Comparison of ENCODE assay signal across 8 mouse cellular contexts in genomic region chr10:93161511-93162275, GRCm38 (mm10). TPM values are rescaled to one million over a fixed set of nuclear protein-coding genes. Genes with fewer than 3 reads are reported as not detected.
DNase-seq lines count a peak whose midpoint lies in the region; ATAC-seq and TF ChIP-seq lines count a peak whose summit lies in the region.

No protein-coding gene starts in this region.

- H3K9me3 ChIP-seq in forebrain, postnatal 0 days (ENCODE audit: low read length), result no peaks in the 10 kb centered on the region
- H3K9me3 ChIP-seq in hindbrain, embryonic 14.5 days (ENCODE audit: control insufficient read depth, low read length), result no peaks in the 10 kb centered on the region
- no peaks in the 10 kb centered on the region for H3K9me3 ChIP-seq in stomach, embryonic 14.5 days (ENCODE audit: control insufficient read depth, low read depth, low read length)

- peak; percentile 39 for ATAC-seq in forebrain, postnatal 0 days
- ATAC-seq in hindbrain, embryonic 14.5 days (ENCODE audit: low FRiP score), result peak; percentile 29; the same call in 1 of the 2 replicates
- ATAC-seq in megakaryocyte progenitor cell, adult 5-6 weeks (replicated peaks; ENCODE audit: poor library complexity), result peak; percentile 30
- ATAC-seq in stomach, embryonic 14.5 days (ENCODE audit: insufficient number of reproducible peaks, insufficient read depth, low FRiP score, low read depth), result peak; percentile 21; the same call in 1 of the 2 replicates

- peak overlapping the region; percentile 97 for H3K9ac ChIP-seq in forebrain, postnatal 0 days
- H3K9ac ChIP-seq in hindbrain, embryonic 14.5 days, result peak overlapping the region; percentile 98
- peak overlapping the region; percentile 98 for H3K9ac ChIP-seq in stomach, embryonic 14.5 days (replicated peaks; ENCODE audit: low read depth, low read length)

- peak overlapping the region; percentile 53 for H3K4me2 ChIP-seq in forebrain, postnatal 0 days (ENCODE audit: low read depth)
- H3K4me2 ChIP-seq in hindbrain, embryonic 14.5 days (replicated peaks), result peak overlapping the region; percentile 76
- H3K4me2 ChIP-seq in stomach, embryonic 14.5 days (replicated peaks; ENCODE audit: low read depth, low read length), result peak overlapping the region; percentile 83

- no peak for TF ChIP-seq CTCF in cerebellum, adult 2 months (IDR thresholded peaks at IDR 0.05; ENCODE audit: borderline replicate concordance, insufficient read depth, low read depth, low read length)
- no peak for TF ChIP-seq CTCF in forebrain, postnatal 0 days (IDR thresholded peaks at IDR 0.05; ENCODE audit: low read depth)

- WGBS in cerebellum, adult 2 months, result under 1% methylated on average over 33 of the region's 33 CpGs
- WGBS in forebrain, postnatal 0 days, result 1% methylated on average over 27 of the region's 33 CpGs
- WGBS in hindbrain, embryonic 14.5 days, result under 1% methylated on average over 30 of the region's 33 CpGs
- 1% methylated on average over 24 of the region's 33 CpGs for WGBS in stomach, embryonic 14.5 days

- peak; percentile 46 to 80 for DNase-seq in spleen, postnatal 10 days (ENCODE audit: low spot score in 2 of 2)
- no peak for DNase-seq in spleen, adult 12 weeks (ENCODE audit: low spot score)
- DNase-seq in cerebellum, adult 2 months, result peak; percentile 68 to 72
- DNase-seq in forebrain, postnatal 0 days, result peak; percentile 70
- peak; percentile 49 for DNase-seq in hindbrain, embryonic 14.5 days (ENCODE audit: low spot score)
- peak; percentile 52 to 57 for DNase-seq in left cerebral cortex, postnatal 14 days (ENCODE audit: low spot score in 2 of 2)

- H3K4me3 ChIP-seq in cerebellum, adult 2 months (replicated peaks; ENCODE audit: insufficient read depth, low read depth, low read length), result peak overlapping the region; percentile 78
- peak overlapping the region; percentile 97 for H3K4me3 ChIP-seq in forebrain, postnatal 0 days (ENCODE audit: low read depth, low read length)
- H3K4me3 ChIP-seq in hindbrain, embryonic 14.5 days (replicated peaks; ENCODE audit: low read length), result peak overlapping the region; percentile 93
- H3K4me3 ChIP-seq in stomach, embryonic 14.5 days (ENCODE audit: low read depth, low read length), result peak overlapping the region; percentile 98

- H3K36me3 ChIP-seq in forebrain, postnatal 0 days (ENCODE audit: insufficient read depth), result no peaks in the 10 kb centered on the region
- no peaks in the 10 kb centered on the region for H3K36me3 ChIP-seq in hindbrain, embryonic 14.5 days (replicated peaks; ENCODE audit: control insufficient read depth, insufficient read depth)
- no peaks in the 10 kb centered on the region for H3K36me3 ChIP-seq in stomach, embryonic 14.5 days (ENCODE audit: control insufficient read depth, insufficient read depth, low read length)

- no peaks in the 10 kb centered on the region for H3K27me3 ChIP-seq in cerebellum, adult 2 months (ENCODE audit: control insufficient read depth, insufficient read depth, low read length)
- H3K27me3 ChIP-seq in forebrain, postnatal 0 days (ENCODE audit: insufficient read depth, low read length), result no peaks in the 10 kb centered on the region
- no peaks in the 10 kb centered on the region for H3K27me3 ChIP-seq in hindbrain, embryonic 14.5 days (ENCODE audit: control insufficient read depth, insufficient read depth, low read length)
- H3K27me3 ChIP-seq in stomach, embryonic 14.5 days (ENCODE audit: control insufficient read depth, insufficient read depth, low read length), result no peaks in the 10 kb centered on the region

- TF ChIP-seq POLR2A in cerebellum, adult 2 months (IDR thresholded peaks at IDR 0.05; ENCODE audit: borderline replicate concordance, insufficient read depth, low read length), result no peak

- peaks cover 6% of the 10 kb centered on the region for H3K4me1 ChIP-seq in cerebellum, adult 2 months (ENCODE audit: control insufficient read depth, insufficient read depth, low read length)
- peaks cover 27% of the 10 kb centered on the region for H3K4me1 ChIP-seq in forebrain, postnatal 0 days (ENCODE audit: insufficient read depth)
- peaks cover 31% of the 10 kb centered on the region for H3K4me1 ChIP-seq in hindbrain, embryonic 14.5 days (replicated peaks; ENCODE audit: control insufficient read depth, insufficient read depth, low read length)
- H3K4me1 ChIP-seq in stomach, embryonic 14.5 days (ENCODE audit: control insufficient read depth, insufficient read depth, low read length), result peaks cover 19% of the 10 kb centered on the region

- H3K27ac ChIP-seq in cerebellum, adult 2 months (ENCODE audit: insufficient read depth, low read length), result peak overlapping the region; percentile 80
- H3K27ac ChIP-seq in forebrain, postnatal 0 days (ENCODE audit: low read depth, low read length), result peak overlapping the region; percentile 99
- peak overlapping the region; percentile 99 for H3K27ac ChIP-seq in hindbrain, embryonic 14.5 days
- peak overlapping the region; percentile 100 for H3K27ac ChIP-seq in stomach, embryonic 14.5 days (ENCODE audit: low read length)

- intact Hi-C loops in left cerebral cortex, postnatal 14 days (cut with DNase I), result loop anchor here (5.0 to 10.0 kb wide), 5 partner anchors 51 to 263 kb away; partner anchors contain the start of gene Cfap54

RNA-seq across cellular contexts. Expression of gene Cdk17, which starts 1.0 kb away (rescaled TPM):
- 63.1 and 79.1 TPM in 2 replicates for polyA plus RNA-seq in cerebellum, adult 2 months (2012; rRNA removed)
- 119 and 149 TPM in 2 replicates for total RNA-seq in forebrain, postnatal 0 days (2014; rRNA removed)
- polyA plus RNA-seq in forebrain, postnatal 0 days (2015; fragmentation: Nextera tagmentation; extraction: Ambion mirVana), result 39.2 and 46.8 TPM in 2 replicates
- polyA plus RNA-seq in hindbrain, embryonic 14.5 days (2014; fragmentation: Nextera tagmentation; extraction: Ambion mirVana), result 61.1 and 68.3 TPM in 2 replicates
- 100 to 1,000 TPM; 189 to 193 TPM for total RNA-seq in left cerebral cortex, postnatal 14 days (2021)
- total RNA-seq in megakaryocyte progenitor cell, adult 5-6 weeks (2015), result 36.8 and 43.6 TPM in 2 replicates
- 37.6 and 44.9 TPM in 2 replicates for total RNA-seq in megakaryocyte progenitor cell, adult 5-6 weeks (2017)
- 23.0 and 26.5 TPM in 2 replicates for polyA plus RNA-seq in stomach, embryonic 14.5 days (2014; fragmentation: Nextera tagmentation; extraction: Ambion mirVana)
